Mouse (Mus musculus) left cerebral cortex, postnatal 10 days (tissue): ENCODE measurements around the gene Prg4. TPM values are rescaled to one million over a fixed set of nuclear protein-coding genes. Genes with fewer than 3 reads are reported as not detected.

Source experiments
- DNase-seq, 2 experiments: peaks; one replicate each; pipeline ENCODE4 v3.0.0; 2021 to 2022; ENCODE audit warnings: low spot score in 2 of 2, mixed read lengths in 1 of 2; ENCODE audit errors: extremely low spot score in 1 of 2
- intact Hi-C: fragments of 180-260 bp; cut with DNase I; formaldehyde crosslinking; loops from one replicate; pipeline ENCODE4 v1.15.1; 2025
- total RNA-seq, 2 experiments: library from RNA; stranded (reverse); gene quantifications; 2 replicates each; pipeline ENCODE4 v1.2.3; 2021

The Prg4 gene
- total RNA-seq, result 1 to 10 TPM in 1 of 2 experiments, under 1 TPM in 1; 0.95 to 2.7 TPM

GRCm38 (mm10) chr1:150466132-150466531, at the start of gene Prg4:
TSS of gene Prg4 (minus strand) at chr1:150466165.
- intact Hi-C loops, result no loop called here
- DNase-seq, result no peak

- intact Hi-C loops, result no loop called here
- DNase-seq, result no peak
Observed at GRCm38 (mm10) chr1:150513041-150513440, 47.1 kb upstream of the Prg4 start.

GRCm38 (mm10) chr1:150505794-150506193, 39.8 kb upstream of the Prg4 start:
- no peak for DNase-seq
- intact Hi-C loops, result no loop called here

- intact Hi-C loops, result no loop called here
- DNase-seq, result no peak
Observed at GRCm38 (mm10) chr1:150503321-150503720, 37.4 kb upstream of the Prg4 start.

- intact Hi-C loops, result loop anchor here (5.0 kb wide), 1 partner anchor 36 kb away; no protein-coding TSS in a partner anchor
- no peak for DNase-seq
Observed at GRCm38 (mm10) chr1:150498177-150498576, 32.2 kb upstream of the Prg4 start.

GRCm38 (mm10) chr1:150497690-150498089, 31.7 kb upstream of the Prg4 start:
- intact Hi-C loops, result loop anchor here (5.0 kb wide), 1 partner anchor 35 kb away; no protein-coding TSS in a partner anchor
- DNase-seq, result peak in 1 of 2 experiments; percentile 9

GRCm38 (mm10) chr1:150496626-150497302, 30.8 kb upstream of the Prg4 start:
- DNase-seq, result no peak
- intact Hi-C loops, result loop anchor here (5.0 kb wide), 1 partner anchor 34 kb away; no protein-coding TSS in a partner anchor

- intact Hi-C loops, result no loop called here
- peak in 1 of 2 experiments; percentile 12 for DNase-seq
Observed at GRCm38 (mm10) chr1:150489148-150489547, 23.2 kb upstream of the Prg4 start.

- no peak for DNase-seq
- intact Hi-C loops, result no loop called here
Observed at GRCm38 (mm10) chr1:150480674-150481073, 14.7 kb upstream of the Prg4 start.

- DNase-seq, result no peak
- intact Hi-C loops, result no loop called here
Observed at GRCm38 (mm10) chr1:150472525-150472924, 6.6 kb upstream of the Prg4 start.

GRCm38 (mm10) chr1:150469992-150470391, 4.0 kb upstream of the Prg4 start:
- intact Hi-C loops, result no loop called here

GRCm38 (mm10) chr1:150465364-150465763, 601 bp downstream of the Prg4 start:
- intact Hi-C loops, result no loop called here
- no peak for DNase-seq

More at GRCm38 (mm10) chr1:150469992-150470391, 4.0 kb upstream of the Prg4 start:
- no peak for DNase-seq

- DNase-seq, result no peak
- intact Hi-C loops, result loop anchor here (5.0 kb wide), 1 partner anchor 34 kb away; no protein-coding TSS in a partner anchor
Observed at GRCm38 (mm10) chr1:150463691-150464090, 2.3 kb downstream of the Prg4 start.

- intact Hi-C loops, result loop anchor here (5.0 kb wide), 1 partner anchor 34 kb away; no protein-coding TSS in a partner anchor
- no peak for DNase-seq
Observed at GRCm38 (mm10) chr1:150463068-150463467, 2.9 kb downstream of the Prg4 start.

- DNase-seq, result no peak
- intact Hi-C loops, result loop anchor here (5.0 kb wide), 1 partner anchor 37 kb away; no protein-coding TSS in a partner anchor
Observed at GRCm38 (mm10) chr1:150460595-150460994, 5.4 kb downstream of the Prg4 start.

GRCm38 (mm10) chr1:150459599-150459998, 6.4 kb downstream of the Prg4 start:
- intact Hi-C loops, result no loop called here
- no peak for DNase-seq

- no peak for DNase-seq
- intact Hi-C loops, result no loop called here
Observed at GRCm38 (mm10) chr1:150458977-150459376, 7.0 kb downstream of the Prg4 start.

GRCm38 (mm10) chr1:150441731-150442130, 24.2 kb downstream of the Prg4 start:
- intact Hi-C loops, result loop anchor here (5.0 to 10.0 kb wide), 2 partner anchors 39 to 1003 kb away; no protein-coding TSS in a partner anchor
- no peak for DNase-seq

- intact Hi-C loops, result no loop called here
Observed at GRCm38 (mm10) chr1:150438641-150439040, 27.3 kb downstream of the Prg4 start.

GRCm38 (mm10) chr1:150426216-150426615, 39.7 kb downstream of the Prg4 start:
- intact Hi-C loops, result no loop called here
- DNase-seq, result no peak

More at GRCm38 (mm10) chr1:150438641-150439040, 27.3 kb downstream of the Prg4 start:
- no peak for DNase-seq
